Mouse (Mus musculus) B cell, adult (primary cell): Measurements from ENCODE around the gene Gm20767. TPM values are rescaled to one million over a fixed set of nuclear protein-coding genes. Genes with fewer than 3 reads are reported as not detected.

Experiments used
- total RNA-seq: library from RNA; stranded (reverse); gene quantifications from 4 replicates; pipeline ENCODE4 v1.2.4, GENCODE M21; 2023; ENCODE audit not compliant: inconsistent age

Gm20767 gene
- not detected in 4 replicates for total RNA-seq

GRCm38 (mm10) chr13:120139946-120140345, at the start of gene Gm20767:
Gene Gm20767 (plus strand): TSS chr13:120140246.

GRCm38 (mm10) chr13:120172133-120172532, 32.1 kb downstream of the Gm20767 start, which contains the start of gene Gm21818:
Gene Gm21818 (plus strand): TSS chr13:120172433.

Other genes starting within 250 kb of the Gm20767 start
- gene Tcstv1, start 245.5 kb upstream of the Gm20767 start, total RNA-seq: not detected in 4 replicates
- gene Gm21761, start 211.0 kb upstream of the Gm20767 start, total RNA-seq: not detected in 4 replicates
- gene B020031M17Rik, start 189.4 kb upstream of the Gm20767 start, total RNA-seq: 0.71 to 0.81 TPM in 2 of 4 replicates, not detected in the others
- gene Gm36079, start 113.2 kb upstream of the Gm20767 start, total RNA-seq: not detected in 4 replicates
- 0.36 TPM in 1 of 4 replicates, not detected in the others for gene Gm21188, start 88.1 kb upstream of the Gm20767 start, total RNA-seq
- gene Gm21818, start 32.2 kb downstream of the Gm20767 start, total RNA-seq: not detected in 4 replicates
- 0.80 TPM in 1 of 4 replicates, not detected in the others for gene Gm21762, start 75.7 kb downstream of the Gm20767 start, total RNA-seq
- not detected in 4 replicates for gene Gm21731, start 98.9 kb downstream of the Gm20767 start, total RNA-seq
- 0.60 to 1.1 TPM (median 0.70 TPM) in 4 replicates for gene AF067061, start 122.9 kb downstream of the Gm20767 start, total RNA-seq
- gene BC147527, start 160.1 kb downstream of the Gm20767 start, total RNA-seq: 2.5 to 5.6 TPM (median 4.4 TPM) in 4 replicates
- not detected in 4 replicates for gene Tcstv3, start 176.6 kb downstream of the Gm20767 start, total RNA-seq